18 mouse cellular contexts compared by ENCODE assay signal in the genomic region with DNA sequence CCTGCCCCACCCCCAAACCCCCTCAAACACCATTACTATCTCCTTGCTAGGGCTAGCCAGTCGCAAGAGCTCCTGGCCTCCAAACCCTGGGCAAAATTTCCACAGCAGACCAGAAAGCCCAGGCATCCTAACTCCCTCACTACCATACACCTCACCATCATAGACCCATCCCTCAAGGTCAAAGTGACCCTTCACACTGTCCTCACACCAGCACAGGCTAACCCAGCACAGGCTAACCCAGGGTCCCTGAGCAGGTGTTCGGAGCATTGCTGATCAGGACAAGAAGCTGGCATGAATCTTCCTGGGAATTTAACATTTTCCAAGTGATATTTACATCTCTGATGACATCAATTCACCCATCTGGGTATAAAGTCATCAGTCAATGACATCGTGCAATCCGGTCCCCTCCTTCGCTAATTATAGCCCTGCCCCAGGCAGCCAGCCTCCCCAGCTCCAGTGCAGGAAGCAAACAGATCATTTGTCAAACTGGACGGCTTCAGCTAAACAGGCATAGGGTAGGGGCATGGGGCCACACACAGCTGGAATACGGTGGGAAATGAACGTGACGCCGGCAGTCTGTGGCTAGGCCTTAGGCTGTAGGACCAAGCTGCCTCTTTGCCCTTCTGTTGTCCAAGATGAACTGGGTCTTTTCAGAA. TPM values are rescaled to one million over a fixed set of nuclear protein-coding genes. Genes with fewer than 3 reads are reported as not detected.
A peak's percentile ranks its signal among the peaks of the same experiment; 100 is the strongest.
DNase-seq lines count a peak whose midpoint lies in the region; ATAC-seq lines count a peak whose summit lies in the region.
"Had no signal": no experiment of that assay in that cellular context is flagged by ENCODE, and none has a peak within 500 bp of the region (broad histone marks: within the 10 kb centered on the region; RNA-seq: fewer than 3 reads in every experiment).

No protein-coding gene starts in this region.

- WGBS in liver, embryonic 11.5 days = 53% methylated on average over 10 of the region's 10 CpGs

- H3K27me3 ChIP-seq in liver, embryonic 11.5 days (replicated peaks; ENCODE audit: control insufficient read depth, insufficient read depth, low read length) = no peaks in the 10 kb centered on the region; the same call in 1 of the 2 replicates
- H3K27me3 ChIP-seq: limb, embryonic 15.5 days; neural tube, embryonic 13.5 days had no signal

- intact Hi-C loops in gastrocnemius, postnatal 36 days (cut with DNase I) = no loop called here

- peaks cover 13% of the 10 kb centered on the region; the same call in 1 of the 2 replicates for H3K4me1 ChIP-seq in liver, embryonic 11.5 days (replicated peaks; ENCODE audit: control insufficient read depth, insufficient read depth, low read length)

- H3K9ac ChIP-seq in liver, embryonic 11.5 days (ENCODE audit: low read depth, low read length) = no peak overlapping the region
- H3K9ac ChIP-seq: limb, embryonic 15.5 days; neural tube, embryonic 13.5 days had no signal

- peak; percentile 57 for DNase-seq in gastrocnemius, adult 18-20 months (ENCODE audit: low spot score)
- DNase-seq in gastrocnemius, postnatal 36 days = no peak
- peak; percentile 49 for DNase-seq in embryo, embryonic 10.5 days (ENCODE audit: low spot score)
- DNase-seq in kidney, adult 9 months = peak; percentile 61
- peak; percentile 51 for DNase-seq in lung, postnatal 25 days (ENCODE audit: low spot score)
- no peak for DNase-seq in layer of hippocampus, adult 9-11 months
- no peak for DNase-seq in layer of hippocampus, adult 18-20 months (ENCODE audit: low spot score in 2 of 2)
- no peak for DNase-seq in liver, embryonic 11.5 days (ENCODE audit: low spot score)
- DNase-seq: cerebellum, postnatal 25 days; heart, postnatal 14 days; layer of hippocampus, postnatal 36 days had no signal

- ATAC-seq in liver, embryonic 11.5 days (replicated peaks; ENCODE audit: low FRiP score) = no peak
- ATAC-seq: activated CD4-positive, CD25-positive, alpha-beta regulatory T cell, adult 4 months had no signal

- H3K9me3 ChIP-seq in liver, embryonic 11.5 days (ENCODE audit: control insufficient read depth, low read length) = no peaks in the 10 kb centered on the region; the same call in 1 of the 2 replicates
- H3K9me3 ChIP-seq: limb, embryonic 15.5 days; neural tube, embryonic 13.5 days had no signal

- no peaks in the 10 kb centered on the region for H3K36me3 ChIP-seq in liver, embryonic 11.5 days (ENCODE audit: control insufficient read depth, insufficient read depth, low read length)
- H3K36me3 ChIP-seq: limb, embryonic 15.5 days; neural tube, embryonic 13.5 days had no signal

- no peak overlapping the region for H3K4me3 ChIP-seq in liver, embryonic 11.5 days (ENCODE audit: low read depth, low read length)
- H3K4me3 ChIP-seq: limb, embryonic 15.5 days; neural tube, embryonic 13.5 days had no signal

- H3K4me2 ChIP-seq in liver, embryonic 11.5 days = no peak overlapping the region
- H3K4me2 ChIP-seq: limb, embryonic 15.5 days; neural tube, embryonic 13.5 days had no signal

- H3K27ac ChIP-seq in liver, embryonic 11.5 days (ENCODE audit: low read depth, low read length) = no peak overlapping the region
- H3K27ac ChIP-seq: limb, embryonic 15.5 days; neural tube, embryonic 13.5 days had no signal

RNA-seq across cellular contexts. Expression of a gene that starts 22.7 kb away (rescaled TPM):
- total RNA-seq in gastrocnemius, adult 18-20 months (2021) = 1 to 10 TPM; 2.9 to 5.5 TPM
- 1 to 10 TPM; 3.5 to 6.4 TPM for total RNA-seq in gastrocnemius, postnatal 36 days (2021)
- total RNA-seq in layer of hippocampus, adult 18-20 months (2021) = 10 to 100 TPM; 16.0 to 18.5 TPM
- 13.8 and 14.1 TPM in 2 replicates for polyA plus RNA-seq in liver, embryonic 11.5 days (2014; fragmentation: Nextera tagmentation; extraction: Ambion mirVana)

RNA-seq across cellular contexts. Expression of a gene that starts 43.9 kb away (rescaled TPM):
- total RNA-seq in gastrocnemius, adult 18-20 months (2021) = not detected
- total RNA-seq in gastrocnemius, postnatal 36 days (2021) = not detected
- under 1 TPM; 0.23 to 0.27 TPM for total RNA-seq in layer of hippocampus, adult 18-20 months (2021)
- not detected in 2 replicates for polyA plus RNA-seq in liver, embryonic 11.5 days (2014; fragmentation: Nextera tagmentation; extraction: Ambion mirVana)
- total RNA-seq: gastrocnemius, postnatal 4 days; heart, postnatal 14 days; layer of hippocampus, postnatal 36 days; megakaryocyte-erythroid progenitor cell, adult 5-6 weeks; MEL had no signal
- polyA plus RNA-seq: activated CD4-positive, CD25-positive, alpha-beta regulatory T cell, adult 4 months; brain, embryonic 14.5 days; limb, embryonic 15.5 days had no signal

Comparison
In these comparisons a context has a peak if more than half of its experiments do, and no peak if none do; other contexts are left out.
1. DNase-seq: peak in gastrocnemius, adult 18-20 months (single experiment), embryo, embryonic 10.5 days (single experiment), kidney, adult 9 months (single experiment) and lung, postnatal 25 days (single experiment); none in gastrocnemius, postnatal 36 days (0 of 2), layer of hippocampus, adult 9-11 months (single experiment), layer of hippocampus, adult 18-20 months (0 of 2) and liver, embryonic 11.5 days (single experiment).